Mouse (Mus musculus) olfactory bulb, adult 2 months (tissue): ENCODE measurements at regions not wholly inside any gene's neighbourhood (a gene's known extent, or its start where the extent isn't known, plus 50 kb on each side); places are given as distances from the start of the nearest gene placed in this dataset.

ENCODE experiments used
- CTCF ChIP-seq: fragments of 200-500 bp; IDR thresholded peaks from 2 replicates; pipeline ENCODE4 v1.5.1; 2012; ENCODE audit warnings: low read depth, mild to moderate bottlenecking, low read length, moderate library complexity; ENCODE audit not compliant: insufficient read depth
- POLR2A ChIP-seq: fragments of 200-500 bp; IDR thresholded peaks from 2 replicates; pipeline ENCODE4 v1.6.1; 2012; ENCODE audit warnings: mild to moderate bottlenecking, low read depth, low read length, moderate library complexity; ENCODE audit not compliant: insufficient read depth

- TF ChIP-seq CTCF (no peak), POLR2A (no peak)
Measured at GRCm38 (mm10) chr13:37220436-37220835, 124.6 kb upstream of the Ly86 start.
